Mouse (Mus musculus): ENCODE measurements at regions not wholly inside any gene's neighbourhood (a gene's known extent, or its start where the extent isn't known, plus 50 kb on each side); places are given as distances from the start of the nearest gene placed in this dataset.

DNA sequence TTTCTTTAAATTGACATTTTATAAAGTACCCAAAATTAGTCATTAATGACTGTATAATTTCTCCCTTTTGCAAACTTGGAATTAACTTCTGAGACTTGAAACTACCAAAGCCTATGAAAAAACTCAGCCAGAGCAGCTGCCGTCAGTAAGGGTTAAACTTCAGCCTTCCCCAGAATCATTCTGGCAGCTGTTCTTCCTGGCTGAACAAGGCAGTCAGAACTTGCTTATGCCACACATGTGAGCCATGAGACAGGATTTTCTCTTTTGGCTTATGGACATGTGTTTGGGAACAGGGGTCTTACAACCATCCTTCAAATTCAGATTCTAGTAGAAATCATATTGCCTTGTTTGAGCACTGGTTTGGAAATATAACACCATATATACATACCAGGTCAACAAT, 422.4 kb upstream of the Fat1 start:
- no peak for DNase-seq

DNA sequence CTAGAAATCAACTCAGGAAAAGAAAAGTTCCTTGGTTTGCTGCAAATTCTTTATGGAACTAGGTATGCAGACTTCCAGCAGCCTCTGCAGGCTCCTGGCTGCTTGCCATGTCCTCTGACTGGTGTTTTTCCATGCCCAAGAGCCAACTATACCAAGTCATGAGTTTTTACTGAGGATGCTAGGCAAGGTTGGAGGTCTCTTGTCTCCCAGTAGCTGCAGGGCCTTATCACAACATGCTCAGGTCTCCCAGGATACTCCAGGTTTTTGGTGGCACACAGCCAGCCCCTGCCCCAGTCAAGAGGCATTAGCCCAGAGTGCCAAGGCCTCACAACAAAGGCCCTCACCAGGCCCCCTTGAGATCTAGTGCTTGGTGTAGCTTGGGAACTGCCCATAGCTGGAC, 409.3 kb upstream of the Fat1 start:
- peak; percentile 41 for DNase-seq

DNA sequence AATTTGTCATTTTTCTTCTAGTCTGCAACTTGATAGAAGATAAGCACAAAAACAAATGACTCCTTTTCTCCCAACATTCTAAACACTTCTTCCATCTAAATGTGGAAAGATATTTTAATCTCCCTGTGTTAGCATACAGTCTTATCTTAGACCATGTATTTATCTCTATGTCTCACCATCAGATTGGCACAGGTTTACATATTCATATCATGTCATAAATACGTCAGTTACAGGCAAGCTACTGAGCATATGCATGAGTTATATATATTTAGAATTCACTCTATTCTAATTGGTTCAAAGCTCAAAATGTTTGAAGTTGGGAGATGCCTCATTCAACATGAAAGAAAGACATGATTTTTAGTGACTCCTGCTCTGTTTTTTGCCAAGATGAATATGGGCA, 405.6 kb upstream of the Fat1 start:
- no peak for DNase-seq

DNA sequence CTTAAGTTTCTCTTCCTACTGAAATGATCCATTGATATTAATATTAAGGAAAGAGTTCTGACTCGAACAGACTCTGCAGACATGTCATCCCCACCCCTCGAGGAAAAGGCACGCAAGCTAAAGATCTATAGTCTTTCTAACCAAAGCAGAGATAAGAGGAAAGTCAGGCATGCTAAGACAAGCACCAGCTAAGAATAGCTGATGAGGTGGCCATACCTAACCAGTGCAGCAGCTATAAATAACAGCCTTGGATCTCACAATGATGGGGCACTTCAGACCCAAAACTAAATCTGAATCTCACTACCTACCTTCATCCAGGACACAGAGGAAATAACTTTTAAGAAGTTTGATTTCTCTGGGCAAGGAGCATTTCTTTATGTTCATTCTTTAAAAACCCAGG, 386.4 kb upstream of the Fat1 start:
- no peak for DNase-seq

DNA sequence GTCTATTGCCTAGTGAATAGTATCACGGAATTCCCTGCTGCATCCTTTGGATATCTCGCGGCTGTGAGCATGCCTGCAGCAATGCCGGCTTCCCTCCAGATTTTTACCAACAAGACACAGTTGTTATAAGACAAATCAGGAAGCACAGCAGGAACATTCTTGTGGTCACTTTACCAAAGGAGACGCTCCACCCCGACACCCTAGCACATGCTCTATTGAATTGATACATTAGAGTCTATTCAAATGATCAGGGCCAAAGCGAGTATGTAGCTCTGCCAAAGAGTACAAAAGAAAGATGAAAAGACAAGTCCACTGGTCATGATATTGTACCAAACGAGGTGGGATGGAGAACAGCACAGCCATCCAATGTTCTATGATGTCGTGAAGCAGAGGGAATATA, 376.1 kb upstream of the Fat1 start:
- no peak for DNase-seq

DNA sequence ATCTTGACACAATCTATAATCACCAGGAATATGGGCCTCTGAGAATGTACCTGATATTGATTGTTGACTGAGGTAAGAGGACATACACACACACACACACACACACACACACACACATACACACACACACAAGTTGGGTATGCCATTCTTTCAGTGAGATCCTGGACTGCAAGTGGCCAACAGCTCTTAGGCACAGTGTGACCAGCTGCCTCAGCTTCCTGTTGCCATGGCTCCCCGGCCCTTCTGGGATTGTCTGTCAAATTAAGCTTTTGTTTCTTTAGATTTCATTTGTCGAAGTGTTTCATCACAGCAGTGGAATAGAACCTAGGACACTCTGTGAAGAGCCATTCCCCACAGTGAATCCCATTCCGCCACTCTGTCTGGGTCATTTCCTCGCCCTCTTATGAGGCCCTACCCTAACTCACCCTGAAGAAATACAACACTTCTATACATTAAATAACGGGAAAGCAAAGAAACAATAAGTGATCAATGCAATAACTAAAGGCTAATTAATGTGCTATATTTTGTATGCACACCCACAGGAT, 358.9 kb upstream of the Fat1 start:
- DNase-seq: no peak

DNA sequence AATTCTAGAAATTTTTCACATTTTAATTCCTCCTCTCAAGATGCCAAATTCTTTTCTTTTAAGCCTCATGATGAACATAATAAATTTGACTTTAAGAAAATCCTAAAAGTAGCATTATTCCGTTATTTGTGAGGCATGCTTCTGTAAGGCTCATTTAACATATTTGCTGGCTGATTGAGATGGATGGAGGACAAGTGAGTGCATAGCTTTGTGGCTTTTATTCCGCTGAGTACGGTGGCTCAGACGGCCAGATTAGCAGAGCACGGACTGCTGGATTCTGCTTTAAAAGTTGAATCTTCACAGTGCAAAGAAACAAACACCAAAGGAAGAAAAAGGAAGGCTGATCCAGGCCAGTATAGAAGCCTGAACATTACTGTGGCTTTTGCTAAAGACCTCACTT, 358.3 kb upstream of the Fat1 start:
- no peak for DNase-seq

Small RNA genes in the stretch of these regions (microRNA-seq; reads per million reads assigned to microRNA genes)
- gene Gm26241: 0 reads per million in 2 experiments
